8 mouse cellular contexts compared by ENCODE assay signal in genomic region chr8:90956390-90956789, GRCm38 (mm10).
DNase-seq lines count a peak whose midpoint lies in the region; ATAC-seq and TF ChIP-seq lines count a peak whose summit lies in the region.

No protein-coding gene starts in this region.

- no peak for TF ChIP-seq EP300 in liver, embryonic 14.5 days (IDR thresholded peaks at IDR 0.05; ENCODE audit: low read depth)

- H3K79me3 ChIP-seq in C2C12 (ENCODE audit: low read depth): peaks cover 3% of the 10 kb centered on the region

- peak overlapping the region; percentile 14; the same call in 1 of the 2 replicates for H3K27ac ChIP-seq in forebrain, embryonic 15.5 days (replicated peaks)
- H3K27ac ChIP-seq in liver, embryonic 14.5 days: no peak overlapping the region

- WGBS in forebrain, embryonic 15.5 days: 16% methylated on average over 9 of the region's 9 CpGs
- WGBS in liver, embryonic 14.5 days (ENCODE audit: insufficient replicate concordance): 74% methylated on average over 9 of the region's 9 CpGs

- no peak overlapping the region for H3ac ChIP-seq in C2C12 (ENCODE audit: control insufficient read depth, insufficient read length, low read depth)

- DNase-seq in cerebellum, adult 9-10 months: peak; percentile 29
- DNase-seq in cerebellum, postnatal 25 days: no peak
- DNase-seq in liver, embryonic 14.5 days (ENCODE audit: low read depth in 3 of 3, low spot score in 3 of 3): no peak
- no peak for DNase-seq in adrenal gland, postnatal 14 days
- DNase-seq in cerebellum, adult 11-12 months: no peak
- no peak for DNase-seq in left cerebral cortex, postnatal 10 days (ENCODE audit: extremely low spot score in 1 of 2, low spot score in 2 of 2)

- peak overlapping the region; percentile 33 for H3K4me3 ChIP-seq in C2C12 (ENCODE audit: insufficient read depth, poor library complexity, severe bottlenecking)
- H3K4me3 ChIP-seq in forebrain, embryonic 15.5 days: peak overlapping the region; percentile 49
- H3K4me3 ChIP-seq in liver, embryonic 14.5 days (ENCODE audit: insufficient read depth in 1 of 2, low read depth in 2 of 2, low read length in 2 of 2): peak overlapping the region in 1 of 2 experiments; percentile 6; a peak in 1 of 4 replicates

- H3K9me3 ChIP-seq in forebrain, embryonic 15.5 days: no peaks in the 10 kb centered on the region
- H3K9me3 ChIP-seq in liver, embryonic 14.5 days (ENCODE audit: control insufficient read depth, low read length): no peaks in the 10 kb centered on the region

- no peak for ATAC-seq in forebrain, embryonic 15.5 days (replicated peaks)
- ATAC-seq in liver, embryonic 14.5 days (ENCODE audit: insufficient read depth): no peak

- H3K9ac ChIP-seq in forebrain, embryonic 15.5 days (replicated peaks): peak overlapping the region; percentile 49
- no peak overlapping the region; the same call in 1 of the 2 replicates for H3K9ac ChIP-seq in liver, embryonic 14.5 days (replicated peaks)

- peak overlapping the region; percentile 85 for H3K4me2 ChIP-seq in forebrain, embryonic 15.5 days (replicated peaks)
- H3K4me2 ChIP-seq in liver, embryonic 14.5 days (ENCODE audit: low read depth): peak overlapping the region; percentile 51

- no peak for TF ChIP-seq CTCF in C2C12 (IDR thresholded peaks at IDR 0.05; ENCODE audit: control insufficient read depth, insufficient read depth, insufficient read length)
- no peak for TF ChIP-seq CTCF in liver, embryonic 14.5 days (IDR thresholded peaks at IDR 0.05; ENCODE audit: low read depth)

- peaks cover 49% of the 10 kb centered on the region for H3K4me1 ChIP-seq in forebrain, embryonic 15.5 days
- 0 out of 4 replicates have a peak, but pooled peaks cover 4 to 6% of the 10 kb centered on the region in 2 experiments for H3K4me1 ChIP-seq in liver, embryonic 14.5 days (replicated peaks; ENCODE audit: control insufficient read depth in 2 of 2, insufficient read depth in 2 of 2, low read length in 1 of 2)

- intact Hi-C loops in left cerebral cortex, postnatal 10 days (cut with DNase I): loop anchor here (2.0 to 5.0 kb wide), 2 partner anchors 49 to 128 kb away; partner anchors contain the start of gene Chd9

- H3K79me2 ChIP-seq in C2C12 (ENCODE audit: control insufficient read depth, insufficient read depth): peaks cover 13% of the 10 kb centered on the region

- peaks cover 4% of the 10 kb centered on the region for H3K36me3 ChIP-seq in C2C12 (ENCODE audit: control insufficient read depth, insufficient read depth)
- peaks cover under 1% of the 10 kb centered on the region; the same call in 1 of the 2 replicates for H3K36me3 ChIP-seq in forebrain, embryonic 15.5 days
- no peaks in the 10 kb centered on the region; the same call in 1 of the 2 replicates for H3K36me3 ChIP-seq in liver, embryonic 14.5 days (replicated peaks; ENCODE audit: control insufficient read depth, insufficient read depth, low read depth)

- H3K27me3 ChIP-seq in C2C12 (ENCODE audit: control insufficient read depth, insufficient read depth, insufficient read length): no peaks in the 10 kb centered on the region
- H3K27me3 ChIP-seq in forebrain, embryonic 15.5 days: no peaks in the 10 kb centered on the region
- no peaks in the 10 kb centered on the region for H3K27me3 ChIP-seq in liver, embryonic 14.5 days (ENCODE audit: control insufficient read depth, insufficient read depth, low read length)

TF ChIP-seq in C2C12, 6 proteins besides CTCF, POLR2A, EP300 and RAD21:
- TF ChIP-seq FOSL1 (IDR thresholded peaks at IDR 0.05; ENCODE audit: insufficient read depth, low read length, poor library complexity, severe bottlenecking) (no peak), USF1 (IDR thresholded peaks at IDR 0.05; ENCODE audit: low read depth) (no peak), MAX (IDR thresholded peaks at IDR 0.05) (no peak), CEBPB (IDR thresholded peaks at IDR 0.05; ENCODE audit: low read depth) (no peak), MYOG (IDR thresholded peaks at IDR 0.05; ENCODE audit: control insufficient read depth, extremely low read depth, insufficient read length) (no peak), MYOD1 (IDR thresholded peaks at IDR 0.05; ENCODE audit: control insufficient read depth, insufficient read length, low read depth) (no peak)
